Mouse (Mus musculus): ENCODE results near the gene D930007J09Rik. TPM values are rescaled to one million over a fixed set of nuclear protein-coding genes. Genes with fewer than 3 reads are reported as not detected.
A peak's percentile ranks its signal among the peaks of the same experiment; 100 is the strongest.

D930007J09Rik gene
- polyA plus RNA-seq, 1 experiment = 0.88 TPM

DNA sequence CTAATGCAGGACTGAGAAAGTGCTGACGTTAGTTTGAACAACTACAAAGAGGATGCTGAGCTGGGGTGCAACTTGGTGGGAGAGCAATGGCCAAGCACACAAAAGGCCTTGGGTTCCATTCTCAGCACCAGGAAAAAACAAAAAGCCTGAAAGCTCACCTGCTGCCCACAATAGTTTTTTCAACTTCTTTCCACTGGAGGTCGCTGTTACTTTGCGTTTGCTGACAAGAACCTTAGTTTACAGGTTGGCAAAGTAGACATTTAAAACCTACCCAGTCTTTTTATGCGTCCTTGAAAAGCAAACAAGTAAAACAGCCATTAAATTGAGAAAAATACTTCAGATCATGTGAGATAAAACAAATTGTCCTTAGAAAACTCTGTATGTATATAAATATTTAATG, 34.5 kb downstream of the D930007J09Rik start:
- TF ChIP-seq POLR2A (IDR thresholded peaks at IDR 0.05; ENCODE audit: borderline replicate concordance, insufficient read depth, low read length) = no peak
- TF ChIP-seq CTCF (IDR thresholded peaks at IDR 0.05; ENCODE audit: borderline replicate concordance, insufficient read depth, low read depth, low read length) = peak; percentile 13; the same call in 1 of the 2 replicates
- Histone ChIP-seq H3K27me3 (ENCODE audit: control insufficient read depth, insufficient read depth, low read length) (no peaks in the 10 kb centered on the region; the same call in 1 of the 2 replicates), H3K4me1 (ENCODE audit: control insufficient read depth, insufficient read depth, low read length) (peaks cover 2% of the 10 kb centered on the region; the same call in 1 of the 2 replicates), H3K4me3 (replicated peaks; ENCODE audit: insufficient read depth, low read depth, low read length) (no peak overlapping the region), H3K27ac (ENCODE audit: insufficient read depth, low read length) (no peak overlapping the region)
- peak in 1 of 2 experiments; percentile 7 for DNase-seq
- WGBS = 10% methylated on average over 4 of the region's 4 CpGs

- TF ChIP-seq POLR2A (IDR thresholded peaks at IDR 0.05; ENCODE audit: borderline replicate concordance, insufficient read depth, low read length) (no peak), CTCF (IDR thresholded peaks at IDR 0.05; ENCODE audit: borderline replicate concordance, insufficient read depth, low read depth, low read length) (no peak)
- H3K27ac ChIP-seq (ENCODE audit: insufficient read depth, low read length) = no peak overlapping the region
- 23% methylated on average over 7 of the region's 7 CpGs for WGBS
- H3K27me3 ChIP-seq (ENCODE audit: control insufficient read depth, insufficient read depth, low read length) = no peaks in the 10 kb centered on the region; the same call in 1 of the 2 replicates
- no peak overlapping the region for H3K4me3 ChIP-seq (replicated peaks; ENCODE audit: insufficient read depth, low read depth, low read length)
- H3K4me1 ChIP-seq (ENCODE audit: control insufficient read depth, insufficient read depth, low read length) = no peaks in the 10 kb centered on the region
- DNase-seq = no peak
Measured at GRCm38 (mm10) chr13:32764448-32764847, 38.2 kb downstream of the D930007J09Rik start.

- H3K4me3 ChIP-seq (replicated peaks; ENCODE audit: insufficient read depth, low read depth, low read length) = no peak overlapping the region
- no peaks in the 10 kb centered on the region; the same call in 1 of the 2 replicates for H3K27me3 ChIP-seq (ENCODE audit: control insufficient read depth, insufficient read depth, low read length)
- 78% methylated on average over 3 of the region's 3 CpGs for WGBS
- TF ChIP-seq POLR2A (IDR thresholded peaks at IDR 0.05; ENCODE audit: borderline replicate concordance, insufficient read depth, low read length) (no peak), CTCF (IDR thresholded peaks at IDR 0.05; ENCODE audit: borderline replicate concordance, insufficient read depth, low read depth, low read length) (no peak)
- no peaks in the 10 kb centered on the region for H3K4me1 ChIP-seq (ENCODE audit: control insufficient read depth, insufficient read depth, low read length)
- DNase-seq = no peak
- H3K27ac ChIP-seq (ENCODE audit: insufficient read depth, low read length) = no peak overlapping the region
Measured at GRCm38 (mm10) chr13:32763141-32763540, 39.5 kb downstream of the D930007J09Rik start.

GRCm38 (mm10) chr13:32760795-32761194, 41.9 kb downstream of the D930007J09Rik start:
- DNase-seq = no peak
- Histone ChIP-seq H3K4me1 (ENCODE audit: control insufficient read depth, insufficient read depth, low read length) (no peaks in the 10 kb centered on the region), H3K4me3 (replicated peaks; ENCODE audit: insufficient read depth, low read depth, low read length) (no peak overlapping the region), H3K27ac (ENCODE audit: insufficient read depth, low read length) (no peak overlapping the region), H3K27me3 (ENCODE audit: control insufficient read depth, insufficient read depth, low read length) (no peaks in the 10 kb centered on the region)
- TF ChIP-seq CTCF (IDR thresholded peaks at IDR 0.05; ENCODE audit: borderline replicate concordance, insufficient read depth, low read depth, low read length) = no peak
- TF ChIP-seq POLR2A (IDR thresholded peaks at IDR 0.05; ENCODE audit: borderline replicate concordance, insufficient read depth, low read length) = no peak
- 48% methylated on average over 2 of the region's 2 CpGs for WGBS

DNA sequence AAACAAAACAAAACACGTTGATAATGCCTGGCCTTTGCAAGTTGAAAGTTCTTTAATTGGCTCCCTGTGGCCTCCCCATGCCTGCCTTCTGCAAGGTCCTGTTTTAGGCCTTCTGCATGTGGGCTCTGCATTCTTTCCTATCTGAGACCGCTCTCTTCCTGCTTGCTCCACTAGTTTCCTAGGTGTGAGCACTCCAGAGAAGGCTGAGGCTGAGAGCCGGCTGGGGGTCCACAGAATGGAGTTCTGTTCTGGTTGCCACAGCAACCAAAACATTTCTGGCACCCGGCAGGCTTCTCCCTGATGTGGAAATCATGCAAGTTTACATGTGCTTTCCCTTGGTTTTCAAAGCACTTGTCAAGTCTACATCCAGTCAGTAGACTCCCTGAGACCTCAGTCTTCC, 43.6 kb downstream of the D930007J09Rik start:
- TF ChIP-seq CTCF (IDR thresholded peaks at IDR 0.05; ENCODE audit: borderline replicate concordance, insufficient read depth, low read depth, low read length) (no peak), POLR2A (IDR thresholded peaks at IDR 0.05; ENCODE audit: borderline replicate concordance, insufficient read depth, low read length) (no peak)
- no peaks in the 10 kb centered on the region for H3K27me3 ChIP-seq (ENCODE audit: control insufficient read depth, insufficient read depth, low read length)
- no peaks in the 10 kb centered on the region for H3K4me1 ChIP-seq (ENCODE audit: control insufficient read depth, insufficient read depth, low read length)
- DNase-seq = no peak
- 17% methylated on average over 4 of the region's 4 CpGs for WGBS
- H3K4me3 ChIP-seq (replicated peaks; ENCODE audit: insufficient read depth, low read depth, low read length) = no peak overlapping the region
- no peak overlapping the region for H3K27ac ChIP-seq (ENCODE audit: insufficient read depth, low read length)

Other genes starting within 250 kb of the D930007J09Rik start
- 0.19 and 0.21 TPM in 2 replicates for gene Mylk4, start 18.9 kb downstream of the D930007J09Rik start, polyA plus RNA-seq (2012; rRNA removed)
- gene Wrnip1, start 811 bp downstream of the D930007J09Rik start, polyA plus RNA-seq (2012; rRNA removed) = 57.2 and 63.7 TPM in 2 replicates
- 24.4 and 31.1 TPM in 2 replicates for gene Serpinb1a, start 48.3 kb upstream of the D930007J09Rik start, polyA plus RNA-seq (2012; rRNA removed)
- 0.11 TPM in 1 of 2 replicates, not detected in the other for gene Serpinb1c, start 95.4 kb upstream of the D930007J09Rik start, polyA plus RNA-seq (2012; rRNA removed)
- 1.5 and 1.6 TPM in 2 replicates for gene Serpinb6b, start 162.4 kb upstream of the D930007J09Rik start, polyA plus RNA-seq (2012; rRNA removed)
- 4.5 and 4.6 TPM in 2 replicates for gene Serpinb9, start 200.4 kb upstream of the D930007J09Rik start, polyA plus RNA-seq (2012; rRNA removed)
- gene Serpinb9b, start 224.6 kb upstream of the D930007J09Rik start, polyA plus RNA-seq (2012; rRNA removed) = 0.03 and 0.05 TPM in 2 replicates

Measured in cerebellum, adult 2 months (tissue).